Mouse (Mus musculus) erythroid progenitor cell, adult 5-6 weeks (primary cell): ENCODE data around the gene Gm17660. TPM values are rescaled to one million over a fixed set of nuclear protein-coding genes. Genes with fewer than 3 reads are reported as not detected.
"Not testable (repeated sequence)": the region's sequence is repeated elsewhere in the genome, so short reads cannot be mapped to it uniquely, and the experiment has no call there.

Source experiments
- ATAC-seq: replicated peaks from 2 replicates; pipeline ENCODE4 v1.8.0; 2016; ENCODE audit warnings: moderate number of reproducible peaks, mild to moderate bottlenecking, moderate TSS enrichment, inconsistent platforms; ENCODE audit not compliant: poor library complexity, low FRiP score, severe bottlenecking
- total RNA-seq, 2 experiments: library from RNA; stranded (forward) in 1 of 2; stranded (reverse) in 1 of 2; fragments of 150-400 nt in 1 of 2; fragments of 186-747, 209-891 nt in 1 of 2; gene quantifications; 2 replicates each; pipeline versions ENCODE4 v1.2.3 to v1.2.4; 2015 to 2017; ENCODE audit warnings: low replicate concordance in 2 of 2

Gm17660 gene
- total RNA-seq, 2 experiments from 2014 or later, result not detected

DNA sequence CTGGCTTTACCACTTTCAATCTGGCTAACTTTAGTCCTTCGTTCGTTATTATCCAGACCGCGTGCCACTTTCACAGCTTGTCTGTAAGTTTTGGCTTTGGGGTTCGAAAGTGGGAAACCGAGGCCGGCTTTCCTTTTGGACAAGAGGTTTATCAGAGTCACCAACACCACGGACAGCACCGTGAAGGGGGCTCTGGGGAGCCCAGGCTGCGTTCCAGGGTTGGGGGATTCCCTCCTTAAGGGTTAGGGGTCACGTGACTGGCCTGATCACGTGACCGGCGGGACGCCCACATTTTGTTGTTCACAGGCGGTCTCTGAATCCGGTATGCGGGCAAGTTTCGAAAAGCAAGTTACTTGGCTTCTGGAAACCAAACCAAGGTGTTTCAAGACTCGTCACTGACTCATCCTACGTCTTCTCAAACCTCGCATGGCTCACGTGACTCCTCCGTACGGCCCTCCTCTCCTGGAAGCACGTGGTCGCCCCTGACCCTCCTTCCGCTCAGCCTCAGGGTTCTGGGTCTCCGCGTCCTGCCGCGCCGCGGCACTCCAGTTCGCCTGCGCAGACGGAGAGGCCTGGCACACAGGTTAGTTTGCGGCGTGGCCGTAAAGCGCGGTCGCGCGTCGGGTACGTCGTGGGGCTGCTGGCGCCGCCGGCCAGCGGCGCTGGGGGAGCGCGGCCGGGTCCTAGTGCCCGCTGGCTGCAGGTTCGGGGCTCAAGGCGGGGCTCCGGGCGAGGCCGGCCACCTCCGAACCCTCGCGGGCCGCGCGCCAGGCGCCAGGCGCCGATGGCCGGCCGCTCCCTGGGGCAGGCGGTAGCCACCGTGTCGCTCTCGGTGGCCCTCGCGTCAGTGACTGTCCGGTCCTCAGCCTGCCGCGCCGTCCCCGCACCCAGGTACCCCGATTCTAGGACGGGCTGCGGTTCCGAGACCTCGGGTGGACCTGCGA, 30.9 kb downstream of the Gm17660 start, which contains the start of gene Nudt9:
TSS of gene Nudt9 (plus strand) at position 51 of the 944 bp plus-strand sequence.
- peak; percentile 84 for ATAC-seq

DNA sequence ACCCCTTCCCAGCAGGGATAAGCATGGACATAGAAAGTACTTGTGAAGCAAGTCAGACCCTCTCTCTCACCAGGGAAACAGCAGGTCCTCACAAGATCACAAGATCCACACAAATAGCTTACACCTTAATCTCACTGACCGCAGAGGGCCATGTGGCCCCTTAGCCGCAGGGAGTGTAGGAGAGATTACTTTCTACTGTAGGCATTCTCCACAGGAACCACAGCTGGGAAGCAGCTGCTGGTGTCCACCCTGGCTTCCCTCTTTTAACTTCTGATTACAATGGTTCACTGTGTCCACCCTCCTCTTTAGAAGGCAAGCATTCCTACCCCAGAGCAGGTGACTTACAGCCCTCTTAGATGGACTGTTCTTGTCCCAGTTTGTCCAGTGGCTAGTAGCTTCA, 33.7 kb downstream of the Gm17660 start:
- ATAC-seq, result no peak

- ATAC-seq, result no peak
These were observed 34.5 kb downstream of the Gm17660 start for GRCm38 (mm10) chr5:104042906-104043305.

DNA sequence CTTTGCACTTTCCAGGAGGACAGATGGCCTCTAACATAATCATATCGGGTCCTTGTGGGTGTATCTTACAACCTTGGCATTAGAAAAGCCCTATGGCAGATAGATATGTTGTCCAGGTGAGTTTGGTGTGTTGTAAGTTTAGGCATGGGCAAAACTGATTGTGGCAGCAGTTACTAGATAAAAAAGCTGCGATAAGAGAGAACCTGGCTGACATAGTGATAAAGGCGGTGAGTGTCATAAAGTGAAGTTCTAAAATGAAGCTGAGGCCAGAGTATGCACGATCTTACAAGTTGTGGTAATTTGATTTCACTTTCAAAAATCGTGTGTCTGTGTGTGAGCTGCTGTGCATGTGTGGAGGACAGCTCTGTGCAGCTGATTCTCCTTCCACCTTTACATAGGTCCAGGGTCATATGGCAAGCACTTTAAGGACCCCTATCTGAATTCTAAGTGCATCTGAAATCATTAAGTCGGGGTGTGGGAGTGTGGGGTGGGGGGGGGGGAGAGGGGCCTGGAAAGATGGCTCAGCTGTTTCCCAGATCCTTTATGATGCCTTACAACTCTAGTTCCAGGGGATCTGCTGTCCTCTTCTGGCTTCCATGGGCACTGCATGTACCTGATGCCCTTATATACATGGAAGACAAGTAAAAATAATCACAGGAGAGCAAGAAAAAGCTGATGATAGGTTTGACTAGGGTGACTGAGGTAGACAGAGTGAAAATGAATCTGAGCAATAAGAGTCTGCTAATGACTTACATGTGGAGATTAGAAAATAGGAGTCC, 38.1 kb downstream of the Gm17660 start:
- ATAC-seq, result no peak

DNA sequence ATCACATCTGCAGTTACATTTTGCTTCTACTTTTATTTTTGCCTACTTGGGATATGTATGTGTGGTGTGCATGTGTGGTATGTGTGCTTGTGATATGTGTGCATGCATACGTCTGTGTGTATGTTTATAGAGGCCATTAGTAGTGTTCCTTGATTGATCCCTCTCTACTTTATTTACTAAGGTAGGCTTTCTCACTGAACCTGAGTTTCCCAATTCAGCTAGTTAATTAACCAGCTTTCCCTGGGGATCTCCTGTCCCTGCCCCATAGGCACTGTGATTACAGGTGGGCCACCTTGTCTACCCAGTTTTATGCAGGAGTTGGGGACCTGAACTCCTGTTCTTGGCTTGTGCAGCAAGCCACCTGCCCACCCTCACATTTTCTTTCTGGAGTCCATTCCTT, 40.7 kb downstream of the Gm17660 start:
- ATAC-seq, result no peak

DNA sequence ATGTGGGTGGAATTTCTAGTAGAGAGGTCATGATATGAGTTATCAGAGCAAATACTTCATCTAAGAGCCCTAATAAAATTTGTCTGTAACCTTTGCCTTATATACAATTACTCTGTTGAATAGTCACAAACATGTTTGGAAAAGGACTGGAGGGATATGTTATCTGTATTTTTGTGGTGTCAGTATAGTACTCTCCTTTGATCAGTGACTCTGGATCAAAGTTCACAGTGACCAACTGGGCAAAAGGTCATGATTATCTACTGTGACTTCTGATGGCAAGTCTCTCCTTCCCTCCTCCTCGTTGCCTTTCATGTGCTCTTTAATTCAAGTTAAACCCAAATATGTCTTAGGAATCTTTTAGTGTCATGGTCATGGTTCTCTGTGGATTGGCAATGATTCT, 41.6 kb downstream of the Gm17660 start:
- ATAC-seq, result no peak

- no peak for ATAC-seq
These were observed 42.3 kb downstream of the Gm17660 start for GRCm38 (mm10) chr5:104035066-104035465.

- ATAC-seq, result no peak
These were observed 44.8 kb downstream of the Gm17660 start for GRCm38 (mm10) chr5:104032434-104033097.

DNA sequence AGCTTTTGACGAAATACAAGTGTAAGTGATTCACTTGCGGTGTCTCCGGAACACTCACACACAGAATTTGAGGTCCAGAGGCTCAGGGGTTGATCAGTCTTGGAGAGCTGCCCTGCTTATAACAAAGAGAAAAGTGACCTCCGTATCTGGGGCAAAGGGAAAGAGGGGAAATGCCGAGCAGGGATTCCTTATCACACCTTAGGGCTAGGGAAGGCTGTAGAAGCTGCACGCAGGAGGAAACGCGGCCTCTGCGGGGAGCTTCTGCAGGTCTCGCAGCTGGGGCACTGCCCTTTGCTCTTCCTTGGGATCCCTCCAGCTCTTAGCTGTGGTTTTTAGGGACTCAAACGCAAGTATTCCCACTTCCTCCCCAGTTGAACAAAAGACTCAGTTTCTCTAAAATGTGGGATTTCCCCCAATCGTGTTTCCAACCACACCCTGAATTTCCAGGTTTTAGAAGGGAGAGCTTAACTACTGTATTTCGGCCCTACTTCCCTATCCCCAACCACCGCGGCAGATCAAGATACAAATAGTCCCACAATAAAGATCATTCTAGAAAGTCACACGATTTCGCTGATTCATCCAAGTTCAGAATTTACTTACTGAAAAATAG, 52.1 kb downstream of the Gm17660 start:
- ATAC-seq, result no peak

- no peak for ATAC-seq
These were observed 52.6 kb downstream of the Gm17660 start for GRCm38 (mm10) chr5:104024762-104025161.

- ATAC-seq, result not testable (repeated sequence)
These were observed 53.2 kb downstream of the Gm17660 start for GRCm38 (mm10) chr5:104024193-104024592.

DNA sequence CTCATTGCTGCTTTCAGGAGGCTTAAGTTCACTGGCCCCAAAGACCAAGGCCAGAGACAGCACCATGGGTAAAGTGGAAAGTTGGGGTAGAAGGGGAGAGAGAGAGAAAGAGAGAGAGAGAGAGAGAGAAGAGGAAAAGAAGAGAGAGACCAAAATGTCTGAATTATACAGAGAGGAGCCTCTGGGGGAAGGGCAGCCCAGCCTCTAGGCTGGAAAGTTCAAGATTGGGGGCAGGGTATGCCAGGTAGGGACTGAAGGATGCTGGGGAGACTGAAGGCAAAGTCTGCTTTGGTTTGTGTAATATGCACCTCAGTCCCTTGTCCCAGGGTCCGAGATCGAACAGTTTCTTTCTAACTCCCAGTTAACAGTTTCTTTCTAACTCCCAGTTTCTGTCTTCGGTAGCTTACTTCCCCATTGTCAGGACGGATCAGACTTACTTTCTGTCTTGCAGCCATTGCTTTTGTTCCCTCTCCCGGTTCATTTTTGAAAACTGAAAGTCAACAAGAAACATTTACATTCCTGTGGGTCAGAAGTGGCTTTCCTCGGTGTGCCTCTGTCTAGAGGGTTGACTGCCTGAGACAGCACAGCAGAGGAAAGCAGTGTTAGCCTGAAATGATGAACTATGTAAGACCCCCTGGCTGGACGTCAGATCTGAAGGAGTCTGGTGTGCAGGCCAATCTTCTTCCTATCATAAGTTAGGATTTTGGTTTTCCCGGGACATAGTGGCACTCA, 54.0 kb downstream of the Gm17660 start:
- no peak for ATAC-seq

DNA sequence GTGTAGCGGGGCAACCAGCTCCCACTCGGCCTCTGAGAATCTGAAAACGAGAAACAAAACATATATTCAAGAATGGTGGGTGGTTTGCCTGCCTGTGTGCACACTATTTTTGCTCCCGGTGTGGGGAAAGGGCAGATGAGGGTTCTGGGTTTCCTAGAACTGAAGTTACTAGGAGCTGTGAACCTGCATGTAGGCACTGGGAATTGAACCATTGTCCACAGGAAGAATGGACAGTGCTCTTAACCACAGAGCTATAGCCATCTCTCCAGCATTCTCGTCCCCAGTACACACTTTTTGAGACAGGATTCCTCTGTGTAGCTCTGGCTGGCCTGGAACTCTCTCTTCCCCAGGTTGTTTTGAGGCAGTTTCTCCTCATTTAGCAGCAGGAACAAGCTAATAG, 54.9 kb downstream of the Gm17660 start:
- ATAC-seq, result no peak

GRCm38 (mm10) chr5:104021597-104022378, 55.6 kb downstream of the Gm17660 start, which contains the start of gene Hsd17b11:
TSS of gene Hsd17b11 (minus strand) at chr5:104021919.
- ATAC-seq, result peak; percentile 61; the same call in 1 of the 2 replicates
